Mouse (Mus musculus) liver, embryonic 14.5 days (tissue): ENCODE measurements around the gene P2ry13. TPM values are rescaled to one million over a fixed set of nuclear protein-coding genes. Genes with fewer than 3 reads are reported as not detected.

Experiments used
- ATAC-seq: fragments of 200-750 bp; cut with Nextera tagmentation; 2 replicates; pipeline ENCODE4 v1.8.0; 2017; ENCODE audit warnings: moderate number of reproducible peaks, mild to moderate bottlenecking, moderate library complexity; ENCODE audit not compliant: insufficient read depth
- DNase-seq, 3 experiments: peaks; one replicate each; pipeline ENCODE4 v3.0.0-alpha.2; 2012 to 2013; ENCODE audit warnings: low read depth in 3 of 3, low spot score in 3 of 3
- H3K27ac ChIP-seq: fragments of 300-500 bp; sonication (generic); 2 replicates; pipeline ENCODE4 v1.5.1; 2014; ENCODE audit warnings: moderate library complexity, mild to moderate bottlenecking, control low read depth, inconsistent platforms
- H3K27me3 ChIP-seq: fragments of 300-500 bp; sonication (generic); 2 replicates; pipeline ENCODE4 v1.6.1; 2014; ENCODE audit warnings: mild to moderate bottlenecking, low read length, moderate library complexity; ENCODE audit not compliant: control insufficient read depth, insufficient read depth
- H3K36me3 ChIP-seq: fragments of 300-500 bp; sonication (generic); replicated peaks from 2 replicates; pipeline ENCODE4 v1.6.1; 2014; ENCODE audit warnings: low read depth; ENCODE audit not compliant: control insufficient read depth, insufficient read depth
- H3K4me1 ChIP-seq, 2 experiments: fragments of 200-500 bp in 1 of 2; fragments of 300-500 bp in 1 of 2; sonication (generic) in 1 of 2; replicated peaks; 2 replicates each; pipeline ENCODE4 v1.6.1; 2012 to 2014; ENCODE audit warnings: antibody characterized with exemption in 1 of 2, inconsistent platforms in 1 of 2, low read length in 1 of 2; ENCODE audit not compliant: control insufficient read depth in 2 of 2, insufficient read depth in 2 of 2
- H3K4me2 ChIP-seq: fragments of 300-500 bp; sonication (generic); 2 replicates; pipeline ENCODE4 v1.6.1; 2014; ENCODE audit warnings: low read depth, mild to moderate bottlenecking, control low read depth, moderate library complexity
- H3K4me3 ChIP-seq, 2 experiments: fragments of 200-500 bp in 1 of 2; fragments of 300-500 bp in 1 of 2; sonication (generic) in 1 of 2; 2 replicates each; pipeline ENCODE4 v1.5.1; 2012 to 2014; ENCODE audit warnings: low read depth in 2 of 2, low read length in 2 of 2, mild to moderate bottlenecking in 2 of 2, control low read depth in 1 of 2, inconsistent platforms in 1 of 2, moderate library complexity in 1 of 2; ENCODE audit not compliant: insufficient read depth in 1 of 2
- H3K9ac ChIP-seq: fragments of 300-500 bp; sonication (generic); replicated peaks from 2 replicates; pipeline ENCODE4 v1.6.1; 2014; ENCODE audit warnings: mild to moderate bottlenecking, control low read depth, moderate library complexity
- H3K9me3 ChIP-seq: fragments of 300-500 bp; sonication (generic); 2 replicates; pipeline ENCODE4 v1.6.1; 2016; ENCODE audit warnings: low read length, mixed read lengths; ENCODE audit not compliant: control insufficient read depth
- CTCF ChIP-seq: IDR thresholded peaks from 2 replicates; pipeline ENCODE4 v1.5.1; 2016; ENCODE audit warnings: antibody characterized with exemption, low read depth, control low read depth
- EP300 ChIP-seq: IDR thresholded peaks from 2 replicates; pipeline ENCODE4 v1.6.1; 2016; ENCODE audit warnings: antibody characterized with exemption, low read depth
- WGBS: fragments of 180-500 bp; shearing (Covaris S2); extraction: QIAGEN DNeasy Blood & Tissue Kit; methylation state at CpG from one replicate; pipeline ENCODE4 v1.1.7; 2014; ENCODE audit not compliant: insufficient replicate concordance; 5-methylcytosine and 5-hydroxymethylcytosine counted together
- polyA plus RNA-seq, 2 experiments: library from polyadenylated mRNA; depleted of rRNA in 1 of 2; stranded (reverse) in 1 of 2; unstranded in 1 of 2; fragments of >200 nt; fragmentation: Nextera tagmentation in 1 of 2; extraction: Ambion mirVana in 1 of 2; gene quantifications; 2 replicates each; pipeline versions ENCODE4 v1.2.1 to v1.2.3; 2012 to 2014

Gene P2ry13
- polyA plus RNA-seq, 2 experiments, result 2.0 to 3.0 TPM

GRCm38 (mm10) chr3:59210089-59210488, 593 bp downstream of the P2ry13 start:
- TF ChIP-seq EP300 (no peak), CTCF (no peak)
- Histone ChIP-seq H3K9me3 (no peaks in the 10 kb centered on the region), H3K27ac (no peak overlapping the region), H3K4me1 (peaks cover 0 to 6% of the 10 kb centered on the region in 2 experiments; a peak in 2 of 4 replicates), H3K36me3 (no peaks in the 10 kb centered on the region), H3K27me3 (no peaks in the 10 kb centered on the region), H3K4me3 (no peak overlapping the region), H3K9ac (no peak overlapping the region), H3K4me2 (no peak overlapping the region)
- no peak for DNase-seq
- WGBS, result 67% methylated on average over 8 of the region's 8 CpGs
- ATAC-seq, result no peak

GRCm38 (mm10) chr3:59208650-59209548, 1.8 kb downstream of the P2ry13 start:
- peaks cover 0 to 12% of the 10 kb centered on the region in 2 experiments; a peak in 2 of 4 replicates for H3K4me1 ChIP-seq
- DNase-seq (peak; percentile 27 to 40 (median 35)), ATAC-seq (no peak)
- no peak overlapping the region for H3K4me3 ChIP-seq
- 67% methylated on average over 4 of the region's 4 CpGs for WGBS
- H3K9me3 ChIP-seq, result no peaks in the 10 kb centered on the region
- TF ChIP-seq CTCF (peak; percentile 73), EP300 (no peak)
- H3K27ac ChIP-seq, result no peak overlapping the region
- no peak overlapping the region for H3K9ac ChIP-seq
- no peaks in the 10 kb centered on the region for H3K36me3 ChIP-seq
- H3K27me3 ChIP-seq, result no peaks in the 10 kb centered on the region
- H3K4me2 ChIP-seq, result no peak overlapping the region

- 21% methylated on average over 4 of the region's 4 CpGs for WGBS
- Histone ChIP-seq H3K36me3 (no peaks in the 10 kb centered on the region), H3K4me3 (no peak overlapping the region), H3K4me2 (no peak overlapping the region), H3K9ac (no peak overlapping the region), H3K4me1 (peaks cover 0 to 19% of the 10 kb centered on the region in 2 experiments; a peak in 2 of 4 replicates), H3K27ac (no peak overlapping the region), H3K27me3 (no peaks in the 10 kb centered on the region), H3K9me3 (no peaks in the 10 kb centered on the region)
- TF ChIP-seq EP300 (no peak), CTCF (no peak)
- ATAC-seq, result no peak
- DNase-seq, result no peak
Observed at GRCm38 (mm10) chr3:59205941-59206340, 4.7 kb downstream of the P2ry13 start.

GRCm38 (mm10) chr3:59204719-59205503, 5.8 kb downstream of the P2ry13 start:
- H3K9ac ChIP-seq, result no peak overlapping the region
- H3K4me2 ChIP-seq, result no peak overlapping the region
- ATAC-seq, result no peak
- TF ChIP-seq CTCF (no peak), EP300 (no peak)
- 51% methylated on average over 11 of the region's 11 CpGs for WGBS
- no peaks in the 10 kb centered on the region for H3K9me3 ChIP-seq
- peaks cover 0 to 19% of the 10 kb centered on the region in 2 experiments; a peak in 2 of 4 replicates for H3K4me1 ChIP-seq
- H3K27ac ChIP-seq, result no peak overlapping the region
- DNase-seq, result no peak
- H3K36me3 ChIP-seq, result no peaks in the 10 kb centered on the region
- no peaks in the 10 kb centered on the region for H3K27me3 ChIP-seq
- no peak overlapping the region for H3K4me3 ChIP-seq
